Mouse (Mus musculus) cortical plate, adult 2 months (tissue): ENCODE measurements around the gene 2310057J18Rik. TPM values are rescaled to one million over a fixed set of nuclear protein-coding genes. Genes with fewer than 3 reads are reported as not detected.
"Not testable (repeated sequence)": the region's sequence is repeated elsewhere in the genome, so short reads cannot be mapped to it uniquely, and the experiment has no call there.

ENCODE experiments used
- H3K27ac ChIP-seq: fragments of 200-500 bp; 2 replicates; pipeline ENCODE4 v1.5.1; 2012; ENCODE audit warnings: low read length, control low read depth, inconsistent platforms; ENCODE audit not compliant: insufficient read depth
- H3K4me1 ChIP-seq: fragments of 200-500 bp; 2 replicates; pipeline ENCODE4 v1.6.1; 2011; ENCODE audit warnings: low read length; ENCODE audit not compliant: control insufficient read depth, insufficient read depth
- H3K4me3 ChIP-seq: fragments of 200-500 bp; 2 replicates; pipeline ENCODE4 v1.5.1; 2011; ENCODE audit warnings: mild to moderate bottlenecking, low read length, control low read depth; ENCODE audit not compliant: insufficient read depth
- CTCF ChIP-seq: fragments of 200-500 bp; IDR thresholded peaks from 2 replicates; pipeline ENCODE4 v1.5.1; 2011; ENCODE audit warnings: mild to moderate bottlenecking, control low read depth, low read length; ENCODE audit not compliant: insufficient read depth; ENCODE audit errors: extremely low read depth
- POLR2A ChIP-seq: fragments of 200-500 bp; IDR thresholded peaks from 2 replicates; pipeline ENCODE4 v1.6.1; 2011; ENCODE audit warnings: mild to moderate bottlenecking, low read length, control low read depth; ENCODE audit not compliant: insufficient read depth; ENCODE audit errors: extremely low read depth
- polyA plus RNA-seq: library from polyadenylated mRNA; depleted of rRNA; stranded (reverse); fragments of >200 nt; gene quantifications from 2 replicates; pipeline ENCODE4 v1.2.3, GENCODE M21; 2012; rRNA removed

The 2310057J18Rik gene
- not detected in 2 replicates for polyA plus RNA-seq

- H3K27ac ChIP-seq: no peak within 1 kb of the TSS
- H3K4me3 ChIP-seq: no peak within 1 kb of the TSS
- TF ChIP-seq POLR2A: no peak
- no peaks in the 10 kb centered on the region for H3K4me1 ChIP-seq
These were observed at the start of gene 2310057J18Rik for GRCm38 (mm10) chr10:28986203-28986602. 2310057J18Rik (minus strand) TSS chr10:28986303.

GRCm38 (mm10) chr10:29029960-29030359 lies 43.9 kb upstream of the 2310057J18Rik start:
- H3K27ac ChIP-seq, H3K4me1 ChIP-seq, H3K4me3 ChIP-seq: not testable (repeated sequence)

- no peak for TF ChIP-seq CTCF
- no peak for TF ChIP-seq POLR2A
- no peaks in the 10 kb centered on the region for H3K4me1 ChIP-seq
- H3K4me3 ChIP-seq: no peak overlapping the region
- H3K27ac ChIP-seq: no peak overlapping the region
These were observed 33.6 kb upstream of the 2310057J18Rik start for GRCm38 (mm10) chr10:29019496-29020270.

- H3K27ac ChIP-seq: no peak overlapping the region
- no peak for TF ChIP-seq CTCF
- TF ChIP-seq POLR2A: no peak
- no peaks in the 10 kb centered on the region for H3K4me1 ChIP-seq
- H3K4me3 ChIP-seq: no peak overlapping the region
These were observed 11.7 kb upstream of the 2310057J18Rik start for GRCm38 (mm10) chr10:28997776-28998175.

- Histone ChIP-seq H3K4me1 (no peaks in the 10 kb centered on the region), H3K4me3 (no peak overlapping the region), H3K27ac (no peak overlapping the region)
- TF ChIP-seq CTCF (no peak), POLR2A (no peak)
These were observed 2.9 kb upstream of the 2310057J18Rik start for GRCm38 (mm10) chr10:28988990-28989389.

- no peak overlapping the region for H3K4me3 ChIP-seq
- TF ChIP-seq CTCF (no peak), POLR2A (no peak)
- no peaks in the 10 kb centered on the region for H3K4me1 ChIP-seq
- H3K27ac ChIP-seq: no peak overlapping the region
These were observed 17.9 kb downstream of the 2310057J18Rik start for GRCm38 (mm10) chr10:28968189-28968588.

GRCm38 (mm10) chr10:28955138-28955537 lies 31.0 kb downstream of the 2310057J18Rik start:
- Histone ChIP-seq H3K4me1 (no peaks in the 10 kb centered on the region), H3K27ac (no peak overlapping the region)

GRCm38 (mm10) chr10:28954515-28954914 lies 31.6 kb downstream of the 2310057J18Rik start:
- Histone ChIP-seq H3K27ac (no peak overlapping the region), H3K4me3 (no peak overlapping the region), H3K4me1 (no peaks in the 10 kb centered on the region)
- TF ChIP-seq CTCF (no peak), POLR2A (no peak)

More at GRCm38 (mm10) chr10:28955138-28955537, 31.0 kb downstream of the 2310057J18Rik start:
- H3K4me3 ChIP-seq: no peak overlapping the region
- TF ChIP-seq POLR2A (no peak), CTCF (peak; percentile 56)

Other genes starting within 250 kb of the 2310057J18Rik start
- 39.6 and 40.0 TPM in 2 replicates for gene Soga3, start 157.5 kb upstream of the 2310057J18Rik start, polyA plus RNA-seq
- 9.5 and 10.1 TPM in 2 replicates for gene Gm49353, start 212.7 kb upstream of the 2310057J18Rik start, polyA plus RNA-seq
- 61.4 and 62.0 TPM in 2 replicates for gene 9330159F19Rik, start 225.3 kb upstream of the 2310057J18Rik start, polyA plus RNA-seq